Mouse (Mus musculus) ES-Bruce4 (cell line): ENCODE measurements at regions not wholly inside any gene's neighbourhood (a gene's known extent, or its start where the extent isn't known, plus 50 kb on each side); places are given as distances from the start of the nearest gene placed in this dataset.

Experiments used
- CTCF ChIP-seq: IDR thresholded peaks from one replicate; pipeline ENCODE4 v1.8.1; 2011; ENCODE audit warnings: low read depth, low read length
- EP300 ChIP-seq: IDR thresholded peaks from 2 replicates; pipeline ENCODE4 v1.6.1; 2011; ENCODE audit warnings: low read depth, low read length; ENCODE audit not compliant: insufficient read depth
- POLR2A ChIP-seq: IDR thresholded peaks from one replicate; pipeline ENCODE4 v1.8.1; 2011; ENCODE audit warnings: low read length; ENCODE audit not compliant: insufficient read depth

- no peak for TF ChIP-seq CTCF
- no peak for TF ChIP-seq POLR2A
- no peak for TF ChIP-seq EP300
Measured at GRCm38 (mm10) chr7:83482671-83483304, 101.9 kb upstream of the Tmc3 start.
